Mouse (Mus musculus): ENCODE measurements around the gene Pik3r4. TPM values are rescaled to one million over a fixed set of nuclear protein-coding genes. Genes with fewer than 3 reads are reported as not detected.

The Pik3r4 gene
- polyA plus RNA-seq, 1 experiment from 2014 or later = 16.1 TPM

- no peak overlapping the region for H3K4me3 ChIP-seq (ENCODE audit: low read depth, low read length)
- no peak for ATAC-seq (replicated peaks; ENCODE audit: insufficient number of reproducible peaks, low FRiP score, low TSS enrichment)
- no peaks in the 10 kb centered on the region for H3K4me1 ChIP-seq (ENCODE audit: control insufficient read depth, insufficient read depth, low read length)
- peaks cover 13% of the 10 kb centered on the region for H3K36me3 ChIP-seq (ENCODE audit: control insufficient read depth, insufficient read depth, low read length)
- H3K4me2 ChIP-seq = no peak overlapping the region
- 79% methylated on average over 2 of the region's 2 CpGs for WGBS (ENCODE audit: insufficient replicate concordance)
- H3K9me3 ChIP-seq (replicated peaks; ENCODE audit: control insufficient read depth, low read length) = no peaks in the 10 kb centered on the region
- H3K27ac ChIP-seq (ENCODE audit: low read depth, low read length) = no peak overlapping the region
- H3K9ac ChIP-seq (ENCODE audit: low read depth, low read length) = no peak overlapping the region
- no peaks in the 10 kb centered on the region for H3K27me3 ChIP-seq (ENCODE audit: control insufficient read depth, insufficient read depth, low read length)
Measured at GRCm38 (mm10) chr9:105656189-105656588, 13.4 kb downstream of the Pik3r4 start.

GRCm38 (mm10) chr9:105658216-105658615, 15.4 kb downstream of the Pik3r4 start:
- Histone ChIP-seq H3K4me1 (ENCODE audit: control insufficient read depth, insufficient read depth, low read length) (no peaks in the 10 kb centered on the region), H3K36me3 (ENCODE audit: control insufficient read depth, insufficient read depth, low read length) (peaks cover 11% of the 10 kb centered on the region)

GRCm38 (mm10) chr9:105659877-105660276, 17.1 kb downstream of the Pik3r4 start:
- no peak overlapping the region for H3K4me3 ChIP-seq (ENCODE audit: low read depth, low read length)
- H3K4me1 ChIP-seq (ENCODE audit: control insufficient read depth, insufficient read depth, low read length) = no peaks in the 10 kb centered on the region
- H3K27ac ChIP-seq (ENCODE audit: low read depth, low read length) = no peak overlapping the region
- no peaks in the 10 kb centered on the region for H3K9me3 ChIP-seq (replicated peaks; ENCODE audit: control insufficient read depth, low read length)
- H3K9ac ChIP-seq (ENCODE audit: low read depth, low read length) = no peak overlapping the region
- H3K36me3 ChIP-seq (ENCODE audit: control insufficient read depth, insufficient read depth, low read length) = peaks cover 12% of the 10 kb centered on the region
- no peak overlapping the region for H3K4me2 ChIP-seq
- 88% methylated on average over 6 of the region's 6 CpGs for WGBS (ENCODE audit: insufficient replicate concordance)
- no peaks in the 10 kb centered on the region for H3K27me3 ChIP-seq (ENCODE audit: control insufficient read depth, insufficient read depth, low read length)
- no peak for ATAC-seq (replicated peaks; ENCODE audit: insufficient number of reproducible peaks, low FRiP score, low TSS enrichment)

More at GRCm38 (mm10) chr9:105658216-105658615, 15.4 kb downstream of the Pik3r4 start:
- no peak for ATAC-seq (replicated peaks; ENCODE audit: insufficient number of reproducible peaks, low FRiP score, low TSS enrichment)
- Histone ChIP-seq H3K27ac (ENCODE audit: low read depth, low read length) (no peak overlapping the region), H3K9ac (ENCODE audit: low read depth, low read length) (no peak overlapping the region), H3K4me3 (ENCODE audit: low read depth, low read length) (no peak overlapping the region), H3K9me3 (replicated peaks; ENCODE audit: control insufficient read depth, low read length) (no peaks in the 10 kb centered on the region), H3K27me3 (ENCODE audit: control insufficient read depth, insufficient read depth, low read length) (no peaks in the 10 kb centered on the region), H3K4me2 (no peak overlapping the region)
- WGBS (ENCODE audit: insufficient replicate concordance) = 92% methylated on average over 12 of the region's 12 CpGs

GRCm38 (mm10) chr9:105665269-105665668, 22.5 kb downstream of the Pik3r4 start:
- no peak overlapping the region for H3K9ac ChIP-seq (ENCODE audit: low read depth, low read length)
- no peaks in the 10 kb centered on the region for H3K9me3 ChIP-seq (replicated peaks; ENCODE audit: control insufficient read depth, low read length)
- peaks cover 17% of the 10 kb centered on the region for H3K36me3 ChIP-seq (ENCODE audit: control insufficient read depth, insufficient read depth, low read length)
- 84% methylated on average over 7 of the region's 7 CpGs for WGBS (ENCODE audit: insufficient replicate concordance)
- ATAC-seq (replicated peaks; ENCODE audit: insufficient number of reproducible peaks, low FRiP score, low TSS enrichment) = no peak
- H3K27ac ChIP-seq (ENCODE audit: low read depth, low read length) = no peak overlapping the region
- H3K4me3 ChIP-seq (ENCODE audit: low read depth, low read length) = no peak overlapping the region
- H3K4me2 ChIP-seq = no peak overlapping the region
- H3K4me1 ChIP-seq (ENCODE audit: control insufficient read depth, insufficient read depth, low read length) = no peaks in the 10 kb centered on the region
- no peaks in the 10 kb centered on the region for H3K27me3 ChIP-seq (ENCODE audit: control insufficient read depth, insufficient read depth, low read length)

GRCm38 (mm10) chr9:105670916-105671315, 28.1 kb downstream of the Pik3r4 start:
- H3K36me3 ChIP-seq (ENCODE audit: control insufficient read depth, insufficient read depth, low read length) = peaks cover 6% of the 10 kb centered on the region; the same call in 1 of the 2 replicates
- H3K9ac ChIP-seq (ENCODE audit: low read depth, low read length) = no peak overlapping the region
- no peak overlapping the region for H3K27ac ChIP-seq (ENCODE audit: low read depth, low read length)
- no peaks in the 10 kb centered on the region for H3K9me3 ChIP-seq (replicated peaks; ENCODE audit: control insufficient read depth, low read length)
- 88% methylated on average over 4 of the region's 4 CpGs for WGBS (ENCODE audit: insufficient replicate concordance)
- no peaks in the 10 kb centered on the region for H3K27me3 ChIP-seq (ENCODE audit: control insufficient read depth, insufficient read depth, low read length)
- H3K4me2 ChIP-seq = no peak overlapping the region
- no peak overlapping the region for H3K4me3 ChIP-seq (ENCODE audit: low read depth, low read length)
- H3K4me1 ChIP-seq (ENCODE audit: control insufficient read depth, insufficient read depth, low read length) = no peaks in the 10 kb centered on the region
- ATAC-seq (replicated peaks; ENCODE audit: insufficient number of reproducible peaks, low FRiP score, low TSS enrichment) = no peak

GRCm38 (mm10) chr9:105672032-105672431, 29.3 kb downstream of the Pik3r4 start:
- Histone ChIP-seq H3K9ac (ENCODE audit: low read depth, low read length) (no peak overlapping the region), H3K4me2 (no peak overlapping the region), H3K4me1 (ENCODE audit: control insufficient read depth, insufficient read depth, low read length) (no peaks in the 10 kb centered on the region), H3K4me3 (ENCODE audit: low read depth, low read length) (no peak overlapping the region), H3K27ac (ENCODE audit: low read depth, low read length) (no peak overlapping the region), H3K9me3 (replicated peaks; ENCODE audit: control insufficient read depth, low read length) (no peaks in the 10 kb centered on the region), H3K36me3 (ENCODE audit: control insufficient read depth, insufficient read depth, low read length) (peaks cover 6% of the 10 kb centered on the region; the same call in 1 of the 2 replicates), H3K27me3 (ENCODE audit: control insufficient read depth, insufficient read depth, low read length) (no peaks in the 10 kb centered on the region)
- no peak for ATAC-seq (replicated peaks; ENCODE audit: insufficient number of reproducible peaks, low FRiP score, low TSS enrichment)
- WGBS (ENCODE audit: insufficient replicate concordance) = 68% methylated on average over 2 of the region's 2 CpGs

GRCm38 (mm10) chr9:105675941-105676340, 33.2 kb downstream of the Pik3r4 start:
- Histone ChIP-seq H3K4me1 (ENCODE audit: control insufficient read depth, insufficient read depth, low read length) (no peaks in the 10 kb centered on the region), H3K9ac (ENCODE audit: low read depth, low read length) (no peak overlapping the region), H3K4me3 (ENCODE audit: low read depth, low read length) (no peak overlapping the region), H3K36me3 (ENCODE audit: control insufficient read depth, insufficient read depth, low read length) (peaks cover 12% of the 10 kb centered on the region), H3K27me3 (ENCODE audit: control insufficient read depth, insufficient read depth, low read length) (no peaks in the 10 kb centered on the region), H3K27ac (ENCODE audit: low read depth, low read length) (no peak overlapping the region), H3K4me2 (no peak overlapping the region), H3K9me3 (replicated peaks; ENCODE audit: control insufficient read depth, low read length) (no peaks in the 10 kb centered on the region)
- ATAC-seq (replicated peaks; ENCODE audit: insufficient number of reproducible peaks, low FRiP score, low TSS enrichment) = no peak
- whole genome bisulfite sequencing (ENCODE audit: insufficient replicate concordance) = 80% methylated on average over 11 of the region's 11 CpGs

GRCm38 (mm10) chr9:105681386-105681785, 38.6 kb downstream of the Pik3r4 start:
- no peak overlapping the region for H3K4me2 ChIP-seq
- no peak overlapping the region for H3K27ac ChIP-seq (ENCODE audit: low read depth, low read length)
- WGBS (ENCODE audit: insufficient replicate concordance) = 93% methylated on average over 7 of the region's 7 CpGs
- peaks cover 7% of the 10 kb centered on the region for H3K4me1 ChIP-seq (ENCODE audit: control insufficient read depth, insufficient read depth, low read length)
- no peaks in the 10 kb centered on the region for H3K9me3 ChIP-seq (replicated peaks; ENCODE audit: control insufficient read depth, low read length)
- no peak overlapping the region for H3K9ac ChIP-seq (ENCODE audit: low read depth, low read length)
- peaks cover 9% of the 10 kb centered on the region; the same call in 1 of the 2 replicates for H3K36me3 ChIP-seq (ENCODE audit: control insufficient read depth, insufficient read depth, low read length)
- H3K27me3 ChIP-seq (ENCODE audit: control insufficient read depth, insufficient read depth, low read length) = no peaks in the 10 kb centered on the region
- ATAC-seq (replicated peaks; ENCODE audit: insufficient number of reproducible peaks, low FRiP score, low TSS enrichment) = no peak
- H3K4me3 ChIP-seq (ENCODE audit: low read depth, low read length) = no peak overlapping the region

GRCm38 (mm10) chr9:105684549-105685165, 41.9 kb downstream of the Pik3r4 start:
- Histone ChIP-seq H3K9ac (ENCODE audit: low read depth, low read length) (0 out of 2 replicates have a peak overlapping the region, but pooled peaks have one; percentile 10), H3K4me1 (ENCODE audit: control insufficient read depth, insufficient read depth, low read length) (peaks cover 7% of the 10 kb centered on the region), H3K9me3 (replicated peaks; ENCODE audit: control insufficient read depth, low read length) (no peaks in the 10 kb centered on the region), H3K27ac (ENCODE audit: low read depth, low read length) (peak overlapping the region; percentile 79), H3K36me3 (ENCODE audit: control insufficient read depth, insufficient read depth, low read length) (peaks cover 8% of the 10 kb centered on the region), H3K4me3 (ENCODE audit: low read depth, low read length) (no peak overlapping the region), H3K27me3 (ENCODE audit: control insufficient read depth, insufficient read depth, low read length) (no peaks in the 10 kb centered on the region), H3K4me2 (peak overlapping the region; percentile 32)
- 52% methylated on average over 13 of the region's 13 CpGs for WGBS (ENCODE audit: insufficient replicate concordance)
- peak; percentile 57 for ATAC-seq (replicated peaks; ENCODE audit: insufficient number of reproducible peaks, low FRiP score, low TSS enrichment)

All from heart, embryonic 11.5 days (tissue).